Mouse (Mus musculus) heart, postnatal 0 days (tissue): Measurements from ENCODE around the gene Trank1. TPM values are rescaled to one million over a fixed set of nuclear protein-coding genes. Genes with fewer than 3 reads are reported as not detected.

ENCODE experiments used
- ATAC-seq: fragments of 200-750 bp; cut with Nextera tagmentation; 2 replicates; pipeline ENCODE4 v1.8.0; 2017; ENCODE audit warnings: low read depth, moderate number of reproducible peaks, moderate library complexity; ENCODE audit not compliant: insufficient read depth
- DNase-seq: peaks from one replicate; pipeline ENCODE4 v3.0.0-alpha.2; 2016; ENCODE audit warnings: low spot score
- H3K27ac ChIP-seq: fragments of 300-500 bp; sonication (generic); 2 replicates; pipeline ENCODE4 v1.5.1; 2014; ENCODE audit warnings: low read depth, mild to moderate bottlenecking
- H3K27me3 ChIP-seq: fragments of 300-500 bp; sonication (generic); 2 replicates; pipeline ENCODE4 v1.6.1; 2014; ENCODE audit warnings: low read length, mixed read lengths; ENCODE audit not compliant: control insufficient read depth, insufficient read depth
- H3K36me3 ChIP-seq: fragments of 300-500 bp; sonication (generic); replicated peaks from 2 replicates; pipeline ENCODE4 v1.6.1; 2014; ENCODE audit warnings: low read length, mixed read lengths; ENCODE audit not compliant: control insufficient read depth, insufficient read depth
- H3K4me1 ChIP-seq: fragments of 300-500 bp; sonication (generic); 2 replicates; pipeline ENCODE4 v1.6.1; 2014; ENCODE audit warnings: antibody characterized with exemption; ENCODE audit not compliant: control insufficient read depth, insufficient read depth
- H3K4me2 ChIP-seq: fragments of 300-500 bp; sonication (generic); 2 replicates; pipeline ENCODE4 v1.6.1; 2014; ENCODE audit warnings: low read depth, mild to moderate bottlenecking, low read length, moderate library complexity
- H3K4me3 ChIP-seq: fragments of 300-500 bp; sonication (generic); 2 replicates; pipeline ENCODE4 v1.5.1; 2014; ENCODE audit warnings: low read depth, low read length
- H3K9ac ChIP-seq: fragments of 300-500 bp; sonication (generic); replicated peaks from 2 replicates; pipeline ENCODE4 v1.6.1; 2014; ENCODE audit warnings: low read depth, low read length, mixed read lengths
- H3K9me3 ChIP-seq: fragments of 300-500 bp; sonication (generic); replicated peaks from 2 replicates; pipeline ENCODE4 v1.6.1; 2016; ENCODE audit warnings: low read length; ENCODE audit not compliant: control insufficient read depth
- CTCF ChIP-seq: IDR thresholded peaks from 2 replicates; pipeline ENCODE4 v1.5.1; 2016; ENCODE audit warnings: antibody characterized with exemption, control low read depth, low read depth
- EP300 ChIP-seq: IDR thresholded peaks from 2 replicates; pipeline ENCODE4 v1.6.1; 2016; ENCODE audit warnings: antibody characterized with exemption, low read depth
- WGBS: fragments of 180-500 bp; shearing (Covaris S2); extraction: QIAGEN DNeasy Blood & Tissue Kit; methylation state at CpG from one replicate; pipeline ENCODE4 v1.1.7; 2014; 5-methylcytosine and 5-hydroxymethylcytosine counted together
- polyA plus RNA-seq: library from polyadenylated mRNA; unstranded; fragments of >200 nt; fragmentation: Nextera tagmentation; extraction: Ambion mirVana; gene quantifications from 2 replicates; pipeline ENCODE4 v1.2.1, GENCODE M21; 2015
- total RNA-seq: library from RNA; depleted of rRNA; stranded (reverse); fragments of >200 nt; gene quantifications from 2 replicates; pipeline ENCODE4 v1.2.3, GENCODE M21; 2014; ENCODE audit warnings: low replicate concordance

The Trank1 gene
- total and polyA plus RNA-seq, 2 experiments from 2014 or later, result 0.04 TPM; not detected in 1

DNA sequence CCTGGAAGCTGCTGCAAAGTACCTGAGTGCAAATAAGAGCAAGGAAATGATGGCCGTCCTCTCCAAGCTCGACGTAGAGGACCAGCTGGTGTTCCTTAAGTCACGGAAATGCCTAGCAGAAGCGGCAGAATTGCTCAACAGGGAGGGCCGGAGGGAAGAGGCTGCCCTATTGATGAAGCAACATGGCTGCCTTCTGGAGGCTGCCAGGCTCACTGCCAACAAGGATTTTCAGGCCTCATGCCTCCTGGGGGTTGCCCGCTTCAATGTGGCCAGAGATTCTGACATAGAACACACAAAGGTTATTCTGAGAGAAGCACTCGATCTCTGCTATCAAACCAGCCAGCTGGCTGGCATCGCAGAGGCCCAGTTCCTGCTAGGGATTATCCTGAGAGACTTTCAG is 78.5 kb downstream of the Trank1 start:
- Histone ChIP-seq H3K4me3 (no peak overlapping the region), H3K9ac (no peak overlapping the region), H3K36me3 (no peaks in the 10 kb centered on the region), H3K9me3 (no peaks in the 10 kb centered on the region), H3K27me3 (no peaks in the 10 kb centered on the region), H3K4me1 (no peaks in the 10 kb centered on the region), H3K4me2 (no peak overlapping the region), H3K27ac (no peak overlapping the region)
- TF ChIP-seq EP300, result no peak
- no peak for TF ChIP-seq CTCF
- WGBS, result 74% methylated on average over 9 of the region's 9 CpGs
- no peak for DNase-seq
- ATAC-seq, result no peak

DNA sequence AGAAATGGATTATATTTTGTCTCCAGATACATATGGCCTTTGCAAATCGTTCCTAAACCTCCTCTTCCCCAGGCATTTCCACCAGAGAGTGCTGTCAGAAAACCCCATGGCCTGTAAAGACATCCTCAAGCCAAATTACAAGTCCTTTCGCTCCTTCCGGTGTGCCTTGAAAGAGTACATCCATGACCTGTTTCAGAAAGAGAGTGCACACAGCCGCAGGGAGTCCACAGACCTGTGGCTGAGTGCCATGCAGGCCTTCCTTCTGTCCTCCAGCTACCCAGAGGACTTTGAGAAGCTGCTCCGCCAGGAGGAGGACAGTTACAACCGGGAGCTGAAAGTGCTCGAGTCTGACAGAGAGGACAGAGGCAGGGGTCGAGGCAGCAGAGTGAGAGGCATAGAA is 79.5 kb downstream of the Trank1 start:
- no peaks in the 10 kb centered on the region for H3K36me3 ChIP-seq
- H3K9me3 ChIP-seq, result no peaks in the 10 kb centered on the region
- no peak for DNase-seq
- 79% methylated on average over 8 of the region's 8 CpGs for WGBS
- TF ChIP-seq CTCF (no peak), EP300 (no peak)
- no peak for ATAC-seq
- no peaks in the 10 kb centered on the region for H3K4me1 ChIP-seq
- H3K9ac ChIP-seq, result no peak overlapping the region
- no peak overlapping the region for H3K4me3 ChIP-seq
- H3K27me3 ChIP-seq, result no peaks in the 10 kb centered on the region
- H3K27ac ChIP-seq, result no peak overlapping the region
- no peak overlapping the region for H3K4me2 ChIP-seq

GRCm38 (mm10) chr9:111391926-111392442 is 80.4 kb downstream of the Trank1 start:
- no peaks in the 10 kb centered on the region for H3K36me3 ChIP-seq
- 83% methylated on average over 18 of the region's 18 CpGs for WGBS
- DNase-seq (no peak), ATAC-seq (no peak)
- no peak overlapping the region for H3K27ac ChIP-seq
- H3K4me2 ChIP-seq, result no peak overlapping the region
- no peaks in the 10 kb centered on the region for H3K27me3 ChIP-seq
- H3K4me1 ChIP-seq, result no peaks in the 10 kb centered on the region
- H3K9me3 ChIP-seq, result no peaks in the 10 kb centered on the region
- no peak overlapping the region for H3K9ac ChIP-seq
- no peak for TF ChIP-seq CTCF
- no peak for TF ChIP-seq EP300
- H3K4me3 ChIP-seq, result no peak overlapping the region

DNA sequence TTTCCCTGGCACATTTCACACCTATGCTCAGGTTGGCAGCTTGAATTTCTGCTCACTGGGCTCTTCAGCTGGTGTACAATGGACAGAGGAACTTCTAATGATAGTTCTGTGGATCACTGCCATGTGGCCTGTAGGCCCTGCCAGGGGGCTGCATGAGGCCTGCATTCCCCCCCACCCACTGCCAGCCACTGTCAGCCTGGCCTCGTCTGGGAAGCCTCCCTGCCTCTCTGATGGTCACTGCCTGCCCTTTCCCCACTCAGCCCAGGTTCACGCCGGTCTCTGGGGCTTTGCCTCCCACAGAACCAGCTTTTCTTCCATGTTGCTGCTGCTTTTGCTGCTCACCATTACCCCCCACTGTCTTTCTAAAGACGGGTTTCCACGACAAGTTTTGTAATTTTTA is 83.7 kb downstream of the Trank1 start:
- Histone ChIP-seq H3K9me3 (no peaks in the 10 kb centered on the region), H3K4me1 (no peaks in the 10 kb centered on the region), H3K27me3 (no peaks in the 10 kb centered on the region), H3K27ac (no peak overlapping the region), H3K4me2 (no peak overlapping the region), H3K4me3 (no peak overlapping the region), H3K36me3 (no peaks in the 10 kb centered on the region), H3K9ac (no peak overlapping the region)
- no peak for DNase-seq
- TF ChIP-seq EP300 (no peak), CTCF (no peak)
- WGBS, result 75% methylated on average over 5 of the region's 5 CpGs
- no peak for ATAC-seq

DNA sequence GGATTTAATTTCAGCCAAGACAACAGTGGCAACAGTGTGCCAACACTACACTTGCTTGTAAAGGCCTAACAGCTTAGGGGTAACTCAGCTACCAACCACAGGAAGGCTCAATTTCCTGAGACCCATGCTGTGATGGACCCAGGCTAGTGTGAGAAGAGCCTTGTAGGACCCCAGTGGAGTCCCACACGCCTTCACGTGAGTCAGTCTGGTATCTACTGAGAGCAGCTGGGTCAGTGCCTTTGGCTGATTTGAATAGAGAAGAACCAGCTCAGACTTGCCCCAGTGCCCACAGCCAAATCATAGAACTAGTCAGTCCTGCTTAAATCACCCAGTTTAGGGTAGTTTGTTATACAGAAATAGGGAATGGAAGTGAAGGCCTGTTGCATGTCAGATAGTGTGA is 86.5 kb downstream of the Trank1 start:
- Histone ChIP-seq H3K4me3 (no peak overlapping the region), H3K27me3 (no peaks in the 10 kb centered on the region), H3K9ac (no peak overlapping the region), H3K4me1 (no peaks in the 10 kb centered on the region), H3K36me3 (no peaks in the 10 kb centered on the region), H3K27ac (no peak overlapping the region), H3K9me3 (no peaks in the 10 kb centered on the region), H3K4me2 (no peak overlapping the region)
- ATAC-seq, result no peak
- 71% methylated on average over 2 of the region's 2 CpGs for WGBS
- TF ChIP-seq CTCF, result no peak
- TF ChIP-seq EP300, result no peak
- DNase-seq, result no peak

DNA sequence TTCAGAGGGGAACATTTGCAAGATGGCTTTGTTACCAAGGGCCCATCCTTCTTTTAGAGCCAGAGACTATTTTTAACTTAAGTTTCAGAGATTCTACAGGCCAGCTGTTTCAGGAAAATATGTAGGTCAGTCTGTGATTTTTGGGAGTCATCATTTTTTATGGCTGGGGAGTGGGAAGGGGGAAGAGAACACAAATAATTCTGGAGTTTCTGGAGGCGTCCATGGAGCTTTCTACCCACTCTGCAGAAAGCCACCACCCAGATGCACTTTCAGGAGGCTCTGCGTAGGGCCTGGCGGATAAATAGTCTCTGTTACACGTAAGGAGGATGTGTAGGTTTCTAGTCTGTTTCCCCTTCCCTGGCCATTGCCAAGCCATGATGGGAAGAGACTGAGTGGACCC is 88.5 kb downstream of the Trank1 start:
- no peaks in the 10 kb centered on the region for H3K9me3 ChIP-seq
- no peak overlapping the region for H3K4me2 ChIP-seq
- H3K36me3 ChIP-seq, result no peaks in the 10 kb centered on the region
- TF ChIP-seq EP300, result no peak
- no peak for TF ChIP-seq CTCF
- no peaks in the 10 kb centered on the region for H3K27me3 ChIP-seq
- ATAC-seq, result no peak
- H3K4me1 ChIP-seq, result no peaks in the 10 kb centered on the region
- 79% methylated on average over 4 of the region's 4 CpGs for WGBS
- H3K9ac ChIP-seq, result no peak overlapping the region
- H3K27ac ChIP-seq, result no peak overlapping the region
- no peak overlapping the region for H3K4me3 ChIP-seq
- DNase-seq, result no peak
